Mouse (Mus musculus) liver, embryonic 12.5 days (tissue): Measurements from ENCODE around the gene Lmbr1l. TPM values are rescaled to one million over a fixed set of nuclear protein-coding genes. Genes with fewer than 3 reads are reported as not detected.

Experiments
- ATAC-seq: fragments of 200-750 bp; cut with Nextera tagmentation; 2 replicates; pipeline ENCODE4 v1.8.0; 2017; ENCODE audit warnings: moderate number of reproducible peaks, mild to moderate bottlenecking, moderate library complexity
- H3K27ac ChIP-seq: fragments of 300-500 bp; sonication (generic); 2 replicates; pipeline ENCODE4 v1.5.1; 2016; ENCODE audit warnings: mild to moderate bottlenecking
- H3K27me3 ChIP-seq: fragments of 300-500 bp; sonication (generic); replicated peaks from 2 replicates; pipeline ENCODE4 v1.6.1; 2016; ENCODE audit warnings: mild to moderate bottlenecking, moderate library complexity
- H3K36me3 ChIP-seq: fragments of 300-500 bp; sonication (generic); 2 replicates; pipeline ENCODE4 v1.6.1; 2016; ENCODE audit warnings: mild to moderate bottlenecking, moderate library complexity
- H3K4me1 ChIP-seq: fragments of 300-500 bp; sonication (generic); 2 replicates; pipeline ENCODE4 v1.6.1; 2016
- H3K4me2 ChIP-seq: fragments of 300-500 bp; sonication (generic); 2 replicates; pipeline ENCODE4 v1.6.1; 2016; ENCODE audit warnings: mild to moderate bottlenecking, moderate library complexity
- H3K4me3 ChIP-seq: fragments of 300-500 bp; sonication (generic); 2 replicates; pipeline ENCODE4 v1.5.1; 2016; ENCODE audit warnings: mild to moderate bottlenecking, moderate library complexity
- H3K9ac ChIP-seq: fragments of 300-500 bp; sonication (generic); 2 replicates; pipeline ENCODE4 v1.6.1; 2016; ENCODE audit warnings: mild to moderate bottlenecking, moderate library complexity
- H3K9me3 ChIP-seq: fragments of 300-500 bp; sonication (generic); replicated peaks from 2 replicates; pipeline ENCODE4 v1.6.1; 2016; ENCODE audit warnings: mild to moderate bottlenecking, moderate library complexity
- WGBS: fragments of 180-500 bp; shearing (Covaris S2); methylation state at CpG from one replicate; pipeline ENCODE4 v1.1.7; 2016; ENCODE audit not compliant: insufficient replicate concordance; 5-methylcytosine and 5-hydroxymethylcytosine counted together
- polyA plus RNA-seq: library from polyadenylated mRNA; unstranded; fragments of >200 nt; fragmentation: Nextera tagmentation; extraction: Ambion mirVana; gene quantifications from 2 replicates; pipeline ENCODE4 v1.2.1, GENCODE M21; 2016

The Lmbr1l gene
- polyA plus RNA-seq, 1 experiment from 2014 or later: 4.6 TPM

GRCm38 (mm10) chr15:98914903-98915302, 3.1 kb downstream of the Lmbr1l start:
- Histone ChIP-seq H3K4me3 (no peak overlapping the region), H3K4me1 (peaks cover 27% of the 10 kb centered on the region), H3K9ac (no peak overlapping the region), H3K27ac (no peak overlapping the region), H3K9me3 (no peaks in the 10 kb centered on the region), H3K4me2 (no peak overlapping the region), H3K27me3 (no peaks in the 10 kb centered on the region; the same call in 1 of the 2 replicates), H3K36me3 (peaks cover 18% of the 10 kb centered on the region)
- ATAC-seq: no peak
- WGBS: 70% methylated on average over 6 of the region's 6 CpGs

- no peak overlapping the region for H3K27ac ChIP-seq
- peaks cover 22% of the 10 kb centered on the region for H3K36me3 ChIP-seq
- ATAC-seq: peak; percentile 22; the same call in 1 of the 2 replicates
- no peak overlapping the region; the same call in 1 of the 2 replicates for H3K9ac ChIP-seq
- 31% methylated on average over 10 of the region's 10 CpGs for WGBS
- H3K27me3 ChIP-seq: peaks cover 23% of the 10 kb centered on the region
- H3K4me3 ChIP-seq: no peak overlapping the region
- no peaks in the 10 kb centered on the region for H3K4me1 ChIP-seq
- no peak overlapping the region for H3K4me2 ChIP-seq
- no peaks in the 10 kb centered on the region for H3K9me3 ChIP-seq
Measured at GRCm38 (mm10) chr15:98904692-98905091, 13.3 kb downstream of the Lmbr1l start.

GRCm38 (mm10) chr15:98902600-98902999, 15.4 kb downstream of the Lmbr1l start:
- Histone ChIP-seq H3K4me3 (no peak overlapping the region), H3K9me3 (no peaks in the 10 kb centered on the region), H3K4me2 (no peak overlapping the region), H3K4me1 (peaks cover 11% of the 10 kb centered on the region), H3K36me3 (peaks cover 8% of the 10 kb centered on the region), H3K27me3 (peaks cover 43% of the 10 kb centered on the region), H3K9ac (no peak overlapping the region), H3K27ac (no peak overlapping the region)
- no peak for ATAC-seq
- 82% methylated on average over 2 of the region's 2 CpGs for WGBS

- 28% methylated on average over 1 of the region's 1 CpGs for WGBS
- peaks cover 5% of the 10 kb centered on the region for H3K36me3 ChIP-seq
- no peak overlapping the region for H3K9ac ChIP-seq
Measured at GRCm38 (mm10) chr15:98901530-98901929, 16.5 kb downstream of the Lmbr1l start.

DNA sequence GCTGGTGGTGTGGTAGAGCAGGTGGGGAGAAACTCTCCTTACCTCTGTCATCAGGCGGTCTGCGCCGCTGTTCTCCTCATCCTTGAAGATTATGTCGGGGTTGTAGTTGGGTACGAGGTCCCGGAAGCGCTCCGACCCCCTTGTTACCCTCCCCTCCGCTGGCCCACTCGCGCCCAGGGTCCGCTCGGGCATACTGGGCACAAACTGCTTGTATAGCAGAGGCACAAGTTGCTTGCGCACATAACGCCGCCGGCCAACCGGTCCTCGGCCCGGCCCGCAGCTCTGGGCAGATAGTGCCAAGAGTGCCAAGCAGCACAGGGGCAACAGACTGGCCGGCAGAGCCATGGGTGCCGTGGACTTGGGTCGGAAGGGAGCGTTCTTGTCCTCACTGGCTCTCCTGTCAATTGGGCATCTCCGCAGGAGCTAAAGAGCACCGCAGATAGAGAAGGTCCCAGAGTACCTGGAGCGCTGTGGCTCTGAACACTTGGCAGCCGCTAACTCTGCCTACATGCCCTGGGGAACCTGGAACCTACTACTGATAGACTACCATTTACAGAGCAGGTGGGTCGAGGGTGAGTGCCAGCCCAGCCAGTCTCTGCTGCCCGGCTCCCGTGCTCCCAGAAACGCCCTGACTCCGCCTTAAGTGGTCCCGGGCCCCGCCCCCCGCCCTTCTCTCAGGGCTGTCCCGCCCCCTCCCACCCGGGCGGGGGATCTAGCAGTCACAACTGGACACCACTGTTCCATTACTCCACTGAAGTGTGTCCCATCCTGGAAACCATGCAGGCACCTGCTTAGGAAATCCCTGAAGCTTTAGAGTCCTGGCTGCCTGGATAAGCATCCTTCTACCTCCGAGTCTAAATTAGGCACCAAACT, 19.9 kb downstream of the Lmbr1l start, which contains the start of gene Dhh:
Gene Dhh, minus strand, starts transcription at position 613 of the 873 bp plus-strand sequence.
- H3K27ac ChIP-seq: no peak within 1 kb of the TSS
- H3K4me3 ChIP-seq: peak within 1 kb of the TSS; percentile 18
- H3K4me2 ChIP-seq: peak within 1 kb of the TSS; percentile 40
- 3% methylated on average over 41 of the region's 41 CpGs for WGBS
- no peaks in the 10 kb centered on the region for H3K9me3 ChIP-seq
- H3K27me3 ChIP-seq: peaks cover 88% of the 10 kb centered on the region
- no peak for ATAC-seq
- peaks cover 56% of the 10 kb centered on the region for H3K4me1 ChIP-seq
- no peaks in the 10 kb centered on the region for H3K36me3 ChIP-seq
- H3K9ac ChIP-seq: no peak within 1 kb of the TSS

More at GRCm38 (mm10) chr15:98901530-98901929, 16.5 kb downstream of the Lmbr1l start:
- H3K9me3 ChIP-seq: no peaks in the 10 kb centered on the region
- no peak overlapping the region for H3K27ac ChIP-seq
- H3K4me1 ChIP-seq: peaks cover 22% of the 10 kb centered on the region
- ATAC-seq: no peak
- no peak overlapping the region for H3K4me3 ChIP-seq
- no peak overlapping the region for H3K4me2 ChIP-seq
- H3K27me3 ChIP-seq: peaks cover 54% of the 10 kb centered on the region

DNA sequence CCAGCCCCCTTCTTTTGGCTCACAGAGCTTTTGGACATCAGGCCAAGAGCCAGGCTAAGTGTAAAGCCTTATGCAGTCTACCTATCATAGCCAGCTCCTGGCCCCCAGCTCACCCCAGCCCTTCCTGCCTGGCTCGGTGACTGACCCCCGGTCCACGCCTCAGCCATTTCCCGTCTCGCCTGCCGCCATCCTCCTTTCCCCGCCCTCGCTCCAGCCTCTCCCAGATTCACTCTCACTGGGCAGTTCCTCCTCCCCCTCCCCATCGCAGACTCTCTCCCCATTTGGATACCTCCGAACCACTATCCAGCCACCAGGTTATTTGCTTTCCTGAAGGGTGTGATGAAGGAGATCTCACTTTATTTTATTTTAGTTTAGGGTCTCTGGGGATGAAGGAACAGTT, 20.5 kb downstream of the Lmbr1l start:
- Histone ChIP-seq H3K27me3 (peaks cover 92% of the 10 kb centered on the region), H3K4me1 (peaks cover 60% of the 10 kb centered on the region), H3K4me3 (peak overlapping the region; percentile 18; the same call in 1 of the 2 replicates), H3K27ac (no peak overlapping the region), H3K4me2 (peak overlapping the region; percentile 40), H3K36me3 (no peaks in the 10 kb centered on the region), H3K9ac (no peak overlapping the region), H3K9me3 (no peaks in the 10 kb centered on the region)
- WGBS: 6% methylated on average over 10 of the region's 10 CpGs
- no peak for ATAC-seq

DNA sequence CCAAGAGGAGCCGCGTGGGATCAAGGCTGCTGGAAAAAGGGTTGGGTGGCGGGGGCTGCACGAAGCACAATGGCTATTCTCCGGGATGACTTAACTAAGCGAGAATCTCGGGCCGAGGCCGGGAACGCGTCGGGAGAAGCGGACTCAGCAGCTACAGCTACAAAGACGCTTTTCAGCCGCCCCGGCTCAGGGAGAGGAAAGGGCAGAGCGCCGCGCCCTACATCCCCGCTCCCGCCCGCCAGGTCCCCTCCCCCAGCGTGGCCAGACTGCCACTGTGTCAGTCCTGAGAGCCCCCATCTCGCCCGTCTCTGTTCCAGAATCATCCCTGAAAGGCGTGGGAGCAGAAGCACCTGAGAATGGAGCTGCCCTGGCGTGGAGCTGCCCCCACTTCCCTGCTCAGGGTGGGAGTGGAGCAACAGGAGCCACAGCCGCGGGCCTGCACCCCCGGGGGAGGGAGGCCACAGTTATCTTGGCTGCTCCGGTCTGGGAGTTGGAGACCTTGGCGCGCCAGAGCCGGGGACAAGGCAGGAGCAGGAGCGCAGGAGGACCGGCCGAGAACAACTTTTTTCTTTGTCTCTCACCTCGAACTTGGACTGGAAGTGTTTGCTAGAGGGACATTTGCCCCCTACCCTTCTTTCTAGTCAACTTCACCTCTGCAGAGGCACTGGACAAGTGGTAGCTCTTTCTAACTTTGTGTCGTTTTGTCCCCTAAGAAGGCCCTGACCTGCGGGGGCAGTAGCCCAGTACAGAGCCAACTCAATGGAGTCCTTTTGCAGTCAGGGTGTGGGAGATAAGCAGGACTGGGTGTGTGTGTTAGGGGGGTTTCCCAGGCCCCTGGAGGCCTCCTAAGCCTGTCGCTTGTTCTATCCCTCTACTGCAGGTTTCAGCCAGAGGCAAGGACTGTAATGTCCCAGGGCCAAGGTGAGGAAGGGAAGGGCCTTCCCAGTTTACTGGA, 22.1 kb downstream of the Lmbr1l start:
- peaks cover 76% of the 10 kb centered on the region for H3K4me1 ChIP-seq
- H3K27ac ChIP-seq: no peak overlapping the region
- H3K4me2 ChIP-seq: peak overlapping the region; percentile 83
- no peaks in the 10 kb centered on the region for H3K9me3 ChIP-seq
- peak overlapping the region; percentile 34 for H3K4me3 ChIP-seq
- H3K9ac ChIP-seq: peak overlapping the region; percentile 10; the same call in 1 of the 2 replicates
- no peaks in the 10 kb centered on the region for H3K36me3 ChIP-seq
- peak; percentile 70 for ATAC-seq
- peaks cover 93% of the 10 kb centered on the region for H3K27me3 ChIP-seq
- 2% methylated on average over 41 of the region's 41 CpGs for WGBS

DNA sequence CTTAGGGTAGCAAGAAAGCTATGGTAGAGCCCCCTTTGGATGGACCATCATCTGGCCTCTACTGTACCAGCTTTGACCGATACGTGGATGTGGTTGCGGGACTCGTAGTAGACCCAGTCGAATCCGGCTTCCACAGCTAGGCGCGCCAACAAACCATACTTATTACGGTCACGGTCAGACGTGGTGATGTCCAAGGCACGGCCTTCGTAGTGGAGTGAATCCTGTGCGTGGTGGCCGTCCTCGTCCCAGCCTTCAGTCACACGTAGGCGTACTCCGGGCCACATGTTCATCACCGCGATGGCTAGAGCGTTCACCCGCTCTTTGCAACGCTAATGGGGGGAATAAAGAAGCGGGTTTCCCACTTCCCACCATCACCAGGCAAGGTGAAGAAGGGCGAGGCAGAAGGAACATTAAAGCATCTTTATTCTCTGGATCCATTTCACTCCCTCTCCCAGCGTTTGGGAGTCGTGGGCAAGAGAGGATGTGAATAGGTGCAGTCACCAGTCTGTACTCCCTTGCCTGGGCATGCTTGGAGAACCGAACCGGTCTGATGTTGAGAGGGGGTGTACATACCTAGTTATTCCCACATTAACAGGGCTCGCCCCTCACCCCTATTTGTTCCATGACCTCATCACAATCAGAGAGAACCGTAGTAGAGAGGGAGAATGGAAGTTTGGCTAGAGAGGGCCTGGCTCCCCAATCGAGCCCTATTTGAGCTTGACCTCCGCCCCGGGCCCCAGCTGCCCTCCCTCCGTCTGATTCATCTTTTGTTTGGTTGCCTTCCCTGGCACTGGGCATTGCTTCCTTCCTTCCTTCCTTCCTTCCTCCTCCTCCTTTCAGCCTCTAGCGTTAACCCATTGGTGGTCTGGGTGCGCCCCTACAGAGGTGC, 23.0 kb downstream of the Lmbr1l start:
- Histone ChIP-seq H3K4me2 (peak overlapping the region; percentile 83), H3K9ac (no peak overlapping the region), H3K36me3 (no peaks in the 10 kb centered on the region), H3K4me3 (peak overlapping the region; percentile 53), H3K4me1 (peaks cover 76% of the 10 kb centered on the region), H3K27me3 (peaks cover 84% of the 10 kb centered on the region), H3K27ac (no peak overlapping the region), H3K9me3 (no peaks in the 10 kb centered on the region)
- ATAC-seq: no peak
- 2% methylated on average over 38 of the region's 38 CpGs for WGBS

- H3K27me3 ChIP-seq: peaks cover 76% of the 10 kb centered on the region
- no peaks in the 10 kb centered on the region for H3K36me3 ChIP-seq
- peaks cover 76% of the 10 kb centered on the region for H3K4me1 ChIP-seq
- H3K9ac ChIP-seq: 0 out of 2 replicates have a peak within 1 kb of the TSS, but pooled peaks have one; percentile 40
- peak within 1 kb of the TSS; percentile 83 for H3K4me2 ChIP-seq
- no peak within 1 kb of the TSS for H3K27ac ChIP-seq
- peak within 1 kb of the TSS; percentile 53 for H3K4me3 ChIP-seq
- no peak for ATAC-seq
- no peaks in the 10 kb centered on the region for H3K9me3 ChIP-seq
- under 1% methylated on average over 77 of the region's 77 CpGs for WGBS
Measured at GRCm38 (mm10) chr15:98893940-98894745, 23.9 kb downstream of the Lmbr1l start, which contains the start of gene Rhebl1. Gene Rhebl1 (minus strand): TSS chr15:98894540.

- no peak for ATAC-seq
- Histone ChIP-seq H3K9me3 (no peaks in the 10 kb centered on the region), H3K4me1 (peaks cover 69% of the 10 kb centered on the region), H3K4me3 (no peak overlapping the region), H3K27ac (no peak overlapping the region), H3K27me3 (peaks cover 70% of the 10 kb centered on the region), H3K36me3 (no peaks in the 10 kb centered on the region), H3K4me2 (peak overlapping the region; percentile 83), H3K9ac (no peak overlapping the region)
- WGBS: 58% methylated on average over 4 of the region's 4 CpGs
Measured at GRCm38 (mm10) chr15:98893036-98893435, 25.0 kb downstream of the Lmbr1l start.
